31 mouse cellular contexts compared by ENCODE assay signal in genomic region chr10:78042096-78042495, GRCm38 (mm10). TPM values are rescaled to one million over a fixed set of nuclear protein-coding genes. Genes with fewer than 3 reads are reported as not detected.
DNase-seq lines count a peak whose midpoint lies in the region; TF ChIP-seq lines count a peak whose summit lies in the region.
"Had no signal": no experiment of that assay in that cellular context is flagged by ENCODE, and none has a peak within 500 bp of the region (broad histone marks: within the 10 kb centered on the region; RNA-seq: fewer than 3 reads in every experiment).

No protein-coding gene starts in this region.

- no peaks in the 10 kb centered on the region for H3K9me3 ChIP-seq in ES-Bruce4 (replicated peaks; ENCODE audit: control insufficient read depth, insufficient read depth, low read length, poor library complexity, severe bottlenecking)
- H3K9me3 ChIP-seq in limb, embryonic 10.5 days (replicated peaks), result no peaks in the 10 kb centered on the region
- H3K9me3 ChIP-seq: forebrain, embryonic 10.5 days; forebrain, embryonic 13.5 days; G1E; hindbrain, embryonic 12.5 days; hindbrain, embryonic 15.5 days had no signal

- no peak overlapping the region for H3K9ac ChIP-seq in ES-Bruce4 (ENCODE audit: low read depth, poor library complexity, severe bottlenecking)
- H3K9ac ChIP-seq: forebrain, embryonic 13.5 days; hindbrain, embryonic 12.5 days; hindbrain, embryonic 15.5 days had no signal

- H3K36me3 ChIP-seq in ES-Bruce4 (ENCODE audit: control insufficient read depth, insufficient read depth, low read length, poor library complexity, severe bottlenecking), result no peaks in the 10 kb centered on the region
- no peaks in the 10 kb centered on the region for H3K36me3 ChIP-seq in limb, embryonic 10.5 days
- H3K36me3 ChIP-seq: forebrain, embryonic 10.5 days; G1E; hindbrain, embryonic 12.5 days; hindbrain, embryonic 15.5 days had no signal

- no peak for TF ChIP-seq EP300 in ES-Bruce4 (IDR thresholded peaks at IDR 0.05; ENCODE audit: insufficient read depth, low read depth, low read length)

- intact Hi-C loops in left cerebral cortex, postnatal 25 days (cut with DNase I), result no loop called here

- peak overlapping the region; percentile 46; the same call in 1 of the 2 replicates for H3K4me3 ChIP-seq in ES-Bruce4 (ENCODE audit: low read depth, low read length)
- no peak overlapping the region for H3K4me3 ChIP-seq in limb, embryonic 10.5 days
- H3K4me3 ChIP-seq: forebrain, embryonic 10.5 days; forebrain, embryonic 13.5 days; hindbrain, embryonic 12.5 days; hindbrain, embryonic 15.5 days had no signal

- no peak for TF ChIP-seq CTCF in ES-Bruce4 (IDR thresholded peaks at IDR 0.05; ENCODE audit: low read depth, low read length)

- peaks cover 6% of the 10 kb centered on the region for H3K4me1 ChIP-seq in ES-Bruce4 (ENCODE audit: control insufficient read depth, insufficient read depth, low read length)
- H3K4me1 ChIP-seq in limb, embryonic 10.5 days, result peaks cover 25% of the 10 kb centered on the region
- H3K4me1 ChIP-seq: hindbrain, embryonic 12.5 days had no signal

- TF ChIP-seq POLR2A in ES-Bruce4 (IDR thresholded peaks at IDR 0.05; ENCODE audit: insufficient read depth, low read length), result no peak

- peak; percentile 20 for DNase-seq in embryo, embryonic 11 days
- DNase-seq in embryo, embryonic 9.5 days (ENCODE audit: extremely low spot score), result no peak
- DNase-seq in limb, embryonic 10.5 days (ENCODE audit: low spot score), result peak; percentile 42
- no peak for DNase-seq in left cerebral cortex, postnatal 25 days (ENCODE audit: low spot score in 2 of 2)
- no peak for DNase-seq in gastrocnemius, postnatal 10 days
- DNase-seq: adrenal gland, postnatal 10 days; adrenal gland, postnatal 36 days; cerebellum, adult 18-20 months; cerebellum, adult 9-10 months; cerebellum, postnatal 14 days; gastrocnemius, postnatal 14 days; heart, adult 11 months had no signal

- H3K27me3 ChIP-seq in ES-Bruce4 (ENCODE audit: control insufficient read depth, insufficient read depth, low read length, poor library complexity, severe bottlenecking), result no peaks in the 10 kb centered on the region
- peaks cover 23% of the 10 kb centered on the region for H3K27me3 ChIP-seq in limb, embryonic 10.5 days (ENCODE audit: low read depth, poor library complexity, severe bottlenecking)
- H3K27me3 ChIP-seq: hindbrain, embryonic 15.5 days; Patski had no signal

- 42% methylated on average over 7 of the region's 7 CpGs for WGBS in limb, embryonic 10.5 days

- H3K27ac ChIP-seq in ES-Bruce4 (ENCODE audit: insufficient read depth, low read length), result no peak overlapping the region
- H3K27ac ChIP-seq in limb, embryonic 10.5 days, result peak overlapping the region; percentile 64
- H3K27ac ChIP-seq: forebrain, embryonic 10.5 days; forebrain, embryonic 13.5 days; hindbrain, embryonic 12.5 days; hindbrain, embryonic 15.5 days had no signal

RNA-seq across cellular contexts. Expression of gene Dnmt3l, which starts 0.3 kb away (rescaled TPM):
- 175 and 179 TPM in 2 replicates for polyA plus RNA-seq in ES-Bruce4 (2011; ENCODE audit: insufficient read depth, insufficient read length, low read depth, missing spikeins)
- polyA plus RNA-seq in limb, embryonic 10.5 days (2016; fragmentation: Nextera tagmentation; extraction: Ambion mirVana), result 0.10 TPM in 1 of 2 replicates, not detected in the other
- total RNA-seq in left cerebral cortex, postnatal 25 days (2021), result not detected
- not detected for total RNA-seq in gastrocnemius, postnatal 10 days (2021)
- total RNA-seq: gastrocnemius, adult 18-20 months; gastrocnemius, postnatal 14 days; gastrocnemius, postnatal 4 days had no signal
- polyA plus RNA-seq: C2C12; CD4-positive, CD25-positive, alpha-beta regulatory T cell, adult 4 months; embryonic facial prominence, embryonic 14.5 days; forebrain, embryonic 10.5 days; forebrain, embryonic 13.5 days; forebrain, embryonic 16.5 days; G1E; heart, embryonic 11.5 days; heart, embryonic 14.5 days; heart, postnatal 0 days; hindbrain, embryonic 15.5 days had no signal

RNA-seq across cellular contexts. Expression of gene Aire, which starts 1.3 kb away (rescaled TPM):
- polyA plus RNA-seq in ES-Bruce4 (2011; ENCODE audit: insufficient read depth, insufficient read length, low read depth, missing spikeins), result 20.9 and 23.5 TPM in 2 replicates
- 0.15 and 0.21 TPM in 2 replicates for polyA plus RNA-seq in limb, embryonic 10.5 days (2016; fragmentation: Nextera tagmentation; extraction: Ambion mirVana)
- not detected for total RNA-seq in left cerebral cortex, postnatal 25 days (2021)
- total RNA-seq in gastrocnemius, postnatal 10 days (2021), result not detected
- total RNA-seq: adrenal gland, adult 18-20 months; adrenal gland, postnatal 36 days; G1E; gastrocnemius, adult 18-20 months; gastrocnemius, postnatal 14 days; gastrocnemius, postnatal 4 days; heart, adult 8-10 months; heart, postnatal 25 days had no signal
- polyA plus RNA-seq: C2C12; embryonic facial prominence, embryonic 14.5 days; forebrain, embryonic 13.5 days; heart, postnatal 0 days had no signal

RNA-seq across cellular contexts. Expression of gene Icosl, which starts 27.0 kb away (rescaled TPM):
- polyA plus RNA-seq in ES-Bruce4 (2011; ENCODE audit: insufficient read depth, insufficient read length, low read depth, missing spikeins), result 12.7 and 13.5 TPM in 2 replicates
- polyA plus RNA-seq in limb, embryonic 10.5 days (2016; fragmentation: Nextera tagmentation; extraction: Ambion mirVana), result 2.5 and 2.6 TPM in 2 replicates
- total RNA-seq in left cerebral cortex, postnatal 25 days (2021), result 1 to 10 TPM; 1.6 to 1.9 TPM
- 1 to 10 TPM; 2.0 to 2.3 TPM for total RNA-seq in gastrocnemius, postnatal 10 days (2021)
- polyA plus RNA-seq: G1E had no signal

RNA-seq across cellular contexts. Expression of gene Pfkl, which starts 32.2 kb away (rescaled TPM):
- polyA plus RNA-seq in ES-Bruce4 (2011; ENCODE audit: insufficient read depth, insufficient read length, low read depth, missing spikeins), result 100 and 102 TPM in 2 replicates
- 235 and 259 TPM in 2 replicates for polyA plus RNA-seq in limb, embryonic 10.5 days (2016; fragmentation: Nextera tagmentation; extraction: Ambion mirVana)
- 100 to 1,000 TPM; 145 to 149 TPM for total RNA-seq in left cerebral cortex, postnatal 25 days (2021)
- 10 to 100 TPM in 1 of 2 experiments, 1 to 10 TPM in 1; 9.7 to 12.2 TPM for total RNA-seq in gastrocnemius, postnatal 10 days (2021)

Comparison
In these comparisons a context has a peak if more than half of its experiments do, and no peak if none do; other contexts are left out.
1. DNase-seq: peak in embryo, embryonic 11 days (single experiment) and limb, embryonic 10.5 days (single experiment); none in embryo, embryonic 9.5 days (single experiment), left cerebral cortex, postnatal 25 days (0 of 2) and gastrocnemius, postnatal 10 days (single experiment).